Mouse (Mus musculus) left cerebral cortex, postnatal 14 days (tissue): ENCODE measurements around the gene Gtf2ird1. TPM values are rescaled to one million over a fixed set of nuclear protein-coding genes. Genes with fewer than 3 reads are reported as not detected.
"Not testable (repeated sequence)": the region's sequence is repeated elsewhere in the genome, so short reads cannot be mapped to it uniquely, and the experiment has no call there.

Source experiments
- DNase-seq, 2 experiments: peaks; one replicate each; pipeline ENCODE4 v3.0.0; 2021 to 2022; ENCODE audit warnings: low spot score in 2 of 2, mixed read lengths in 1 of 2
- intact Hi-C: fragments of 180-260 bp; cut with DNase I; formaldehyde crosslinking; loops from one replicate; pipeline ENCODE4 v1.15.1; 2025
- total RNA-seq, 2 experiments: library from RNA; stranded (reverse); gene quantifications; 2 replicates each; pipeline ENCODE4 v1.2.3; 2021

The Gtf2ird1 gene
- total RNA-seq, 2 experiments from 2014 or later, result 36.4 to 43.8 TPM

- no peak for DNase-seq
Measured at GRCm38 (mm10) chr5:134482331-134482730, 25.8 kb upstream of the Gtf2ird1 start.

GRCm38 (mm10) chr5:134478886-134479285 is 22.4 kb upstream of the Gtf2ird1 start:
- DNase-seq, intact Hi-C loops: not testable (repeated sequence)

More at GRCm38 (mm10) chr5:134482331-134482730, 25.8 kb upstream of the Gtf2ird1 start:
- intact Hi-C loops, result no loop called here

GRCm38 (mm10) chr5:134475686-134476085 is 19.2 kb upstream of the Gtf2ird1 start:
- intact Hi-C loops, DNase-seq: not testable (repeated sequence)

GRCm38 (mm10) chr5:134475006-134475605 is 18.6 kb upstream of the Gtf2ird1 start:
- DNase-seq, result no peak
- intact Hi-C loops, result no loop called here

- intact Hi-C loops, result no loop called here
- DNase-seq, result no peak
Measured at GRCm38 (mm10) chr5:134473902-134474301, 17.4 kb upstream of the Gtf2ird1 start.

GRCm38 (mm10) chr5:134470538-134471169 is 14.1 kb upstream of the Gtf2ird1 start:
- no peak for DNase-seq
- intact Hi-C loops, result no loop called here

GRCm38 (mm10) chr5:134469559-134470150 is 13.1 kb upstream of the Gtf2ird1 start:
- intact Hi-C loops, result no loop called here
- DNase-seq, result no peak

GRCm38 (mm10) chr5:134468158-134468765 is 11.7 kb upstream of the Gtf2ird1 start:
- intact Hi-C loops, result no loop called here
- DNase-seq, result no peak

GRCm38 (mm10) chr5:134467030-134467549 is 10.6 kb upstream of the Gtf2ird1 start:
- intact Hi-C loops, result no loop called here
- no peak for DNase-seq

- DNase-seq, result peak in 1 of 2 experiments; percentile 62
- intact Hi-C loops, result no loop called here
Measured at GRCm38 (mm10) chr5:134466296-134467029, 9.9 kb upstream of the Gtf2ird1 start.

GRCm38 (mm10) chr5:134465197-134465596 is 8.7 kb upstream of the Gtf2ird1 start:
- intact Hi-C loops, result no loop called here
- DNase-seq, result no peak

- no peak for DNase-seq
- intact Hi-C loops, result no loop called here
Measured at GRCm38 (mm10) chr5:134464225-134464624, 7.7 kb upstream of the Gtf2ird1 start.

- no peak for DNase-seq
- intact Hi-C loops, result no loop called here
Measured at GRCm38 (mm10) chr5:134462731-134463130, 6.2 kb upstream of the Gtf2ird1 start.

- intact Hi-C loops, result no loop called here
- DNase-seq, result no peak
Measured at GRCm38 (mm10) chr5:134462316-134462715, 5.8 kb upstream of the Gtf2ird1 start.

- DNase-seq, result no peak
- intact Hi-C loops, result no loop called here
Measured at GRCm38 (mm10) chr5:134460546-134460945, 4.0 kb upstream of the Gtf2ird1 start.

GRCm38 (mm10) chr5:134459096-134459495 is 2.6 kb upstream of the Gtf2ird1 start:
- DNase-seq, result no peak
- intact Hi-C loops, result no loop called here

- intact Hi-C loops, result no loop called here
- no peak for DNase-seq
Measured at GRCm38 (mm10) chr5:134458416-134458815, 1.9 kb upstream of the Gtf2ird1 start.

- intact Hi-C loops, result no loop called here
- DNase-seq, result no peak
Measured at GRCm38 (mm10) chr5:134457371-134457770, 855 bp upstream of the Gtf2ird1 start.

GRCm38 (mm10) chr5:134455914-134456423 is 547 bp downstream of the Gtf2ird1 start:
- intact Hi-C loops, result no loop called here
- peak; percentile 52 to 64 for DNase-seq
